Mouse (Mus musculus) thymus, adult 2 months (tissue): ENCODE data around the gene D5Ertd579e. TPM values are rescaled to one million over a fixed set of nuclear protein-coding genes. Genes with fewer than 3 reads are reported as not detected.

Experiments
- DNase-seq: peaks from one replicate; pipeline ENCODE4 v3.0.0; 2021
- H3K27ac ChIP-seq: fragments of 200-500 bp; 2 replicates; pipeline ENCODE4 v1.5.1; 2012; ENCODE audit warnings: low read length, control low read depth; ENCODE audit not compliant: control insufficient read depth, insufficient read depth
- H3K27me3 ChIP-seq: fragments of 200-500 bp; 2 replicates; pipeline ENCODE4 v1.6.1; 2012; ENCODE audit warnings: mild to moderate bottlenecking, low read length, moderate library complexity, mixed read lengths; ENCODE audit not compliant: control insufficient read depth, insufficient read depth
- H3K36me3 ChIP-seq: fragments of 200-500 bp; 2 replicates; pipeline ENCODE4 v1.6.1; 2012; ENCODE audit warnings: mild to moderate bottlenecking, low read length, moderate library complexity; ENCODE audit not compliant: control insufficient read depth, insufficient read depth
- H3K4me1 ChIP-seq: fragments of 200-500 bp; replicated peaks from 2 replicates; pipeline ENCODE4 v1.6.1; 2012; ENCODE audit warnings: low read length; ENCODE audit not compliant: control insufficient read depth, insufficient read depth
- H3K4me3 ChIP-seq: fragments of 200-500 bp; 2 replicates; pipeline ENCODE4 v1.5.1; 2012; ENCODE audit warnings: mild to moderate bottlenecking, low read length, control low read depth, moderate library complexity; ENCODE audit not compliant: control insufficient read depth, insufficient read depth
- CTCF ChIP-seq: fragments of 200-500 bp; IDR thresholded peaks from 2 replicates; pipeline ENCODE4 v1.5.1; 2012; ENCODE audit warnings: mild to moderate bottlenecking, control low read depth, low read length, moderate library complexity, borderline replicate concordance; ENCODE audit not compliant: control insufficient read depth, poor library complexity, insufficient read depth; ENCODE audit errors: extremely low read depth
- POLR2A ChIP-seq: fragments of 200-500 bp; IDR thresholded peaks from 2 replicates; pipeline ENCODE4 v1.6.1; 2012; ENCODE audit warnings: mild to moderate bottlenecking, low read length, control low read depth, moderate library complexity; ENCODE audit not compliant: control insufficient read depth, poor library complexity, insufficient read depth; ENCODE audit errors: extremely low read depth
- WGBS: fragments of 180-500 bp; shearing (Covaris S2); methylation state at CpG from one replicate; pipeline ENCODE4 v1.1.7; 2018; 5-methylcytosine and 5-hydroxymethylcytosine counted together
- polyA plus RNA-seq: library from polyadenylated mRNA; depleted of rRNA; stranded (reverse); fragments of >200 nt; gene quantifications from 2 replicates; pipeline ENCODE4 v1.2.3, GENCODE M21; 2012

D5Ertd579e gene
- polyA plus RNA-seq, 1 experiment = 26.8 TPM

- Histone ChIP-seq H3K4me1 (peaks cover 29% of the 10 kb centered on the region), H3K27me3 (no peaks in the 10 kb centered on the region), H3K36me3 (no peaks in the 10 kb centered on the region), H3K4me3 (no peak overlapping the region), H3K27ac (no peak overlapping the region)
- 90% methylated on average over 6 of the region's 6 CpGs for WGBS
- no peak for TF ChIP-seq CTCF
- no peak for TF ChIP-seq POLR2A
- DNase-seq = no peak
Observed at GRCm38 (mm10) chr5:36559510-36560235, 136.2 kb downstream of the D5Ertd579e start.

- TF ChIP-seq POLR2A (no peak), CTCF (no peak)
- Histone ChIP-seq H3K4me1 (peaks cover 34% of the 10 kb centered on the region), H3K4me3 (no peak overlapping the region), H3K36me3 (no peaks in the 10 kb centered on the region), H3K27ac (no peak overlapping the region), H3K27me3 (no peaks in the 10 kb centered on the region)
- WGBS = 96% methylated on average over 5 of the region's 5 CpGs
- DNase-seq = no peak
Observed at GRCm38 (mm10) chr5:36559106-36559505, 136.7 kb downstream of the D5Ertd579e start.

GRCm38 (mm10) chr5:36558526-36558925 lies 137.3 kb downstream of the D5Ertd579e start:
- Histone ChIP-seq H3K36me3 (no peaks in the 10 kb centered on the region), H3K27ac (no peak overlapping the region), H3K4me3 (no peak overlapping the region), H3K27me3 (no peaks in the 10 kb centered on the region), H3K4me1 (peaks cover 34% of the 10 kb centered on the region)
- no peak for TF ChIP-seq CTCF
- TF ChIP-seq POLR2A = no peak
- DNase-seq = no peak
- WGBS = 89% methylated on average over 2 of the region's 2 CpGs

- H3K36me3 ChIP-seq = no peaks in the 10 kb centered on the region
- peak; percentile 69 for DNase-seq
Observed at GRCm38 (mm10) chr5:36557584-36558308, 138.1 kb downstream of the D5Ertd579e start.

GRCm38 (mm10) chr5:36556906-36557305 lies 138.9 kb downstream of the D5Ertd579e start:
- no peak for TF ChIP-seq POLR2A
- no peak for TF ChIP-seq CTCF
- H3K27ac ChIP-seq = peak overlapping the region; percentile 53; the same call in 1 of the 2 replicates
- no peaks in the 10 kb centered on the region for H3K36me3 ChIP-seq
- no peaks in the 10 kb centered on the region for H3K27me3 ChIP-seq
- H3K4me3 ChIP-seq = no peak overlapping the region
- DNase-seq = no peak
- WGBS = 93% methylated on average over 3 of the region's 3 CpGs
- H3K4me1 ChIP-seq = peaks cover 36% of the 10 kb centered on the region

More at GRCm38 (mm10) chr5:36557584-36558308, 138.1 kb downstream of the D5Ertd579e start:
- 27% methylated on average over 7 of the region's 7 CpGs for WGBS
- Histone ChIP-seq H3K4me3 (no peak overlapping the region), H3K27ac (peak overlapping the region; percentile 89), H3K4me1 (peaks cover 33% of the 10 kb centered on the region), H3K27me3 (no peaks in the 10 kb centered on the region)
- TF ChIP-seq CTCF (no peak), POLR2A (no peak)

- H3K27me3 ChIP-seq = no peaks in the 10 kb centered on the region
- no peak overlapping the region for H3K4me3 ChIP-seq
- no peaks in the 10 kb centered on the region for H3K36me3 ChIP-seq
- DNase-seq = no peak
- no peak for TF ChIP-seq POLR2A
- no peak for TF ChIP-seq CTCF
- H3K4me1 ChIP-seq = peaks cover 41% of the 10 kb centered on the region
- H3K27ac ChIP-seq = no peak overlapping the region
- WGBS = 95% methylated on average over 4 of the region's 4 CpGs
Observed at GRCm38 (mm10) chr5:36556289-36556688, 139.5 kb downstream of the D5Ertd579e start.

GRCm38 (mm10) chr5:36554496-36554895 lies 141.3 kb downstream of the D5Ertd579e start:
- H3K27ac ChIP-seq = peak overlapping the region; percentile 95
- 78% methylated on average over 5 of the region's 5 CpGs for WGBS
- no peak overlapping the region for H3K4me3 ChIP-seq

More at GRCm38 (mm10) chr5:36554496-36554895, 141.3 kb downstream of the D5Ertd579e start:
- Histone ChIP-seq H3K27me3 (no peaks in the 10 kb centered on the region), H3K4me1 (peaks cover 46% of the 10 kb centered on the region), H3K36me3 (no peaks in the 10 kb centered on the region)
- DNase-seq = no peak
- TF ChIP-seq CTCF = no peak
- TF ChIP-seq POLR2A = no peak
